Mouse (Mus musculus): ENCODE results near the gene Ankef1.

DNA sequence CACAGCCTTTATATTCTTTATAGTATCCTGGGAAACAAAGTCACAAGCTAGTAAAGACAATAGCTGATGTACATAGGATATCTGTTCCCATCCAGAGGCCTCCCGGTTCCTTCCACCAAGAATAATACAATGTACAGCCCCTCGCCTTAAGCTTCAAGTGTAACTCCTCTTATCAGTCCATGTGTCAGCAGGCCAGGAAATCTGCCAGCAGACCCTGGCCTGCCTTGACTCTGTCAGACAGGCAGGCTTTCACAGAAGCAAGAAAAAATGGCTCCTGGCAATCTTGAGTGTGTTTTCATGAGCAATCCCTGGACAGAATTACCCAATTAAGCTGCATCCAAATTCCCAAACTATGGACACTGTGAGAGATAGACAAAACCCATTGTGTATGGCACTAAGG, 69.1 kb downstream of the Ankef1 start:
- TF ChIP-seq EP300 (IDR thresholded peaks at IDR 0.05; ENCODE audit: insufficient read depth, low read depth, low read length) (no peak), CTCF (IDR thresholded peaks at IDR 0.05; ENCODE audit: low read depth, low read length) (no peak)

All from ES-Bruce4 (cell line).